Mouse (Mus musculus): ENCODE measurements at regions not wholly inside any gene's neighbourhood (a gene's known extent, or its start where the extent isn't known, plus 50 kb on each side); places are given as distances from the start of the nearest gene placed in this dataset.
"Not testable (repeated sequence)": the region's sequence is repeated elsewhere in the genome, so short reads cannot be mapped to it uniquely, and the experiment has no call there.

DNA sequence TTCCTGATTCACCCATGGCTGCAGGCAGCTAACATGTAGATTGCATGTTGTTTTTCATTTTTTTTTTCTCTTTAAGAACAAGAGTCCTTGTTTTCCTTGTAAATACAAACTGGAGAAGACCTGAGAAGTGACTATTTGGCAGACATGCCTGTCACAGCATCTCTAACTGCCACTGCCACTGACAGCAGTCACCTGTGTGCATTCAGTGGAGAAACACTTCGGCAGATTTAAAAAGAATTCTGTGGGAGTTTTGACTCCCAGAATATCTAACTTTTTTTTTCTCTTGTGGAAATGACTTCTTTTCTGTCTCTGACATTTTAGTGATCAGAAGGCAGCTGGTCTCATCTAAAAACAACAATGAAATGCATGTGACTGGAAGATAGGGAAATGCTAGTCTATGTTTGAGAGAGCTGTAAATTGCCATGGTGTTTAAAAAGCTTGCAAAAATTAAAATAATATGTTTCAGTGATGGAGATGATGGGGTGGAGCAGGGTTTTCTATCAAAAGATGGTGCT, 526.0 kb upstream of the Agtr1b start:
- DNase-seq (ENCODE audit: low spot score in 2 of 2): no peak

DNA sequence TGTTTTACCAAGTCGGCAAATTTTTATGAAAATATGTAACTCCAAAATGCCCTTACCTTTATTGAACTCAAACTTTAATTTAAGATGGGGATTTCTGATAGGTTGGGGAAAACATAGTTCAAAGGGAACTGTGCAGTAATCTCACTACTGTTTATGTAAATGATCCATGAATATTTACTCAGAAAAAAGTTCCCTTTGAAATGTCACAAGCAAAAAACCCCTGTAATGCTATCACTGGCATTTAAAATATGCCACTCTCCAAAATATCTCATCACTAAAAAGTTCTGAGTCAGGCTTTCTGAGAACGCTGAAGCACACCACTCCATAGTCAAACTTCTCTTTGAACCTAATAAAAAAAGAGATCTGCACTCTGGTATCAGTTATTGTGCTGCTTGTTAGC, 497.3 kb upstream of the Agtr1b start:
- no peak for DNase-seq (ENCODE audit: low spot score in 2 of 2)

DNA sequence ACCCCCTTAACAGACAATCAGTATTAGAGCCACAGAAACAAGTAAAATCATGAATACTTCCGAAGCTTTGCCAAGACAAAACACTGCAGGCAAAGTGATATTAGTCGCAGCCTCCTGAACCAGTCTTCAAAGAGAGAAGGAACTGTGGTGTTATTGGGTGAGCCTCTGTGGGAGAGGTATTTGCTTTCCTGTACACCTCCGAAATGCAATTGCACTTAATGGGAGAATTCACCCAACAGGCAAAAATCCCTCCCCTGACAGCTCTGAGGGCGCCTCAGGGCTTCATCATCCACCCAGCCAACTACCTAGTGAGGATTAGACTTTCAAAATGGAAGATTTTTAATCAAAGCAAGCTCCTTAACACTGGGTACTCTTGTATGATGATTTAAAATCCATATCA, 464.1 kb upstream of the Agtr1b start:
- DNase-seq (ENCODE audit: low spot score in 2 of 2): no peak

GRCm38 (mm10) chr3:20829391-20829790, 462.4 kb upstream of the Agtr1b start:
- peak; percentile 8 to 16 for DNase-seq (ENCODE audit: low spot score in 2 of 2)

GRCm38 (mm10) chr3:20828811-20829210, 461.8 kb upstream of the Agtr1b start:
- no peak for DNase-seq (ENCODE audit: low spot score in 2 of 2)

DNA sequence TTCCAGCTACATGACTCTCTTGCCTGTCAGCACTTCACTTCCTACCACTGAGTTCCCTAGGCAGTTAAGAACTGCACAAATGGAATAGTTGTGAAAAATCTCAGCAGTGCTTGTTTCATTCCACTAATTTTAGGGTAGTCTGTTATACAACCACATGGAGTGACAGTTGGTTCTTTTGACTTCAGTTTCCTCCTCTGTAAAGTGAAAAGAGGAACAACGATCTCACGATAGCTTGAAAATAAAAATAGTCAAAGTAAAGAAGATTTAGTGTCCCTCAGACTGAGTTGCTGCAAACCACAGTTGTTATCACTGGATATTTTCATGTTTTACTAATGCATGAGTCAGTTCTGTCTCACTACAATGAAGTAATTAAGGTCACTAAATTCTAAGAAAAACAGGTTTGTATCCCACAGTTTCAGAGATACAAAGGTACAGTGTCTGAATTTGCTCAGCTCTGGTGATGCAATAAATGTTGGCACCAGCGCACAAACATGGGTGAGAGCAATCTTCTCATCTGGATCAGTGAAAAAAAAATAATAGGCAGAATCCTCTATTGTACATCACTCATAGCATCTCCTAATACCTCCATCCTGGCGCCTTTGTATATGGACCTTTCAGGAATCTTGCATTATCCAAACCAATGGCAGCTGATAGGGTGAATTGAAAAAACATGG, 458.8 kb upstream of the Agtr1b start:
- no peak for DNase-seq (ENCODE audit: low spot score in 2 of 2)

- peak; percentile 17 to 40 for DNase-seq (ENCODE audit: low spot score in 2 of 2)
Measured at GRCm38 (mm10) chr3:20822226-20822625, 455.2 kb upstream of the Agtr1b start.

DNA sequence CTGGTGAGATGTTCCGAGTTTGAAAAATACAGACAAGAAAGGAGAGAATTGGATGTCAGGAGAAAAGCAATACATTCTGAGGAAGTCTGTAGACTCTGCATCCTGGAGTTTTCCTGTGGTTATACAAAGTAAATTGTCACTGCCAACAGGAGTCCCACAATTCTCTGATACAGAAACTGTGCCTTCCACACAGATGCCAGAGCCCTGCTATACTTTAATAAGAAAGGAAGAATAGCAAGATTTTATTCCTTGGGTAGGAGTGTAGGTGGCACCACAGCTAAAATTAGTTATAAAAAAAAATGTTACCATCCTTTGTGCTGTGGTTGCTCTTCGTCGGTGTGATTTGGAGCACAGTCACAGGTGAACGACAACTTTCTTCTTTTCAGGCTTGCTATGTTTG, 454.7 kb upstream of the Agtr1b start:
- DNase-seq (ENCODE audit: low spot score in 2 of 2): no peak

GRCm38 (mm10) chr3:20820047-20820446, 453.1 kb upstream of the Agtr1b start:
- DNase-seq (ENCODE audit: low spot score in 2 of 2): no peak

DNA sequence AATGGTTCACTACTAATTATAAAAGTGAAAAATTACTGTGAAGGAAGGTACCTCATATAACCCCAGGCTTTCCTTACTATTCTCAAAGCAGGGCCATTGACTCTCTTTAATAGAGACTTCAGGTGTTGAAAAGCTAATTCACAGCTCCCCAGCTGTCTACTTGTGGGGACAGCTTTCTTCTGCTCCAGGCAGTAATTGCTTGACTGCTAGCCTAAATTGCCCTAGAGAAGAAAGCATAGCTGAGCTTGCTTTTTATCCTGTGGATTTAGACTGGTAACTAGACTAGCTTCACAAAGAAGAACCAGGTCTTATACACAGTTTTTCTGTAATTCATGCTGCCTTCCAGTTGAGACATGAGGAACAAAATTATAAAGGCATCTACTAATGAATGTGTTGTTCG, 452.6 kb upstream of the Agtr1b start:
- DNase-seq (ENCODE audit: low spot score in 2 of 2): no peak

GRCm38 (mm10) chr3:20816613-20817012, 449.6 kb upstream of the Agtr1b start:
- no peak for DNase-seq (ENCODE audit: low spot score in 2 of 2)

GRCm38 (mm10) chr3:20794256-20794655, 427.3 kb upstream of the Agtr1b start:
- peak; percentile 24 to 34 for DNase-seq (ENCODE audit: low spot score in 2 of 2)

GRCm38 (mm10) chr3:20792503-20792902, 425.5 kb upstream of the Agtr1b start:
- DNase-seq (ENCODE audit: low spot score in 2 of 2): peak; percentile 57 to 68

DNA sequence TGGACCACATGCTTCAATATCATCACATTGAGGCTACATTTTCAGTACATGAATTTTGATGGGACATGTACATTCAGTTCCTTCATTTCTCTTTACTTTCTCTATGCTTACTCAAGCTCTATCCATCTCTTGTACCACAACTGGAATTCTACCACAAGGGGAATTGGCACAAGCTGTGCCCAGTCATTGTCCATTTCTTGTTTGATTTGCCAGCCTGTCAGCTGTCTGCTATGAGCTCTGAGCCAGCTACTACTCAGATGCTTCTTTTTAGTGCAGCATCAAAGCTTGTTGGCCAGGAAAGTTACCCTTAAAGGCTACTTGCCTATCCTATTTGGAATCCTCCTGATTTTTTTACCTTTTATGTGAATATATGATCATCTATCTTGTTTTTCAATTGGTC, 410.9 kb upstream of the Agtr1b start:
- no peak for DNase-seq (ENCODE audit: low spot score in 2 of 2)

- DNase-seq (ENCODE audit: low spot score in 2 of 2): no peak
Measured at GRCm38 (mm10) chr3:20776964-20777304, 410.0 kb upstream of the Agtr1b start.

DNA sequence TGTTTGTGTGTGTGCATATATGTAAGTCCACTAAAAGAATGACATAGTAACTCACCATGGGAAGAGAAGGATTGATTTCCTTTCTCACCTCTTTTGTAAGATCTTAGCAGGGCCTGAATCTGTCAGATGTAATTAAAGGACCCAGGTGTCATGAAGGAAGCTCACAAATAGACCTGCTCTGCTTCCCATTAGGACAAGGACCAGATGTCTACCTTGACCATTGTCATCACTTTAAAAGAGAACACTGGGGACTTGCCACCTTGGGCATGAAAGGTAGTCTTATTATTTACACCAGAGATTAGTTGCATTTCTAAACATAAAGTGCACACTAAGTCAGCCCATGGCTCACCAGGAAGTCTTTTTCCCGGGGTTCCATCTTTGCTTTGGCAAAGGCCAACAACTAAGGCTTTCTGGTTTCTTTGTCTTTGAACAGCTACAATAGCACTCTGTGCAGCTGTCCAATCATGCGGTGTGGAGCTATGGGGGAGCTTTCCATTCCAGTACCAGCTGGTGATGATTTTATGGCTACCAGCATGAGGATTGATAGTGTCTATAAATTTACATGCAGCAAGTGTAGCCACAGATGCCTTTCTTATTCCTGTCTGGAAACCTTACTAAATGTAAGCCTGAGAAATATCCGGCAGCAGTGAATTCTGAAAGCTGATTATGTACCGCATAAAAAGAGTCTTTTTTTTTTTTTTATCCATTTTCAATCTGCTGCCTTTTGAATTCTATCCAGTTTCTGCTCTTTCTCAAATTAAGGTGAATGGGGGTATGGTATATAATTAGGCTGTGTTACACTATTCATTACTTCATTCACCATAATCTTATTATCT, 409.4 kb upstream of the Agtr1b start:
- no peak for DNase-seq (ENCODE audit: low spot score in 2 of 2)

DNA sequence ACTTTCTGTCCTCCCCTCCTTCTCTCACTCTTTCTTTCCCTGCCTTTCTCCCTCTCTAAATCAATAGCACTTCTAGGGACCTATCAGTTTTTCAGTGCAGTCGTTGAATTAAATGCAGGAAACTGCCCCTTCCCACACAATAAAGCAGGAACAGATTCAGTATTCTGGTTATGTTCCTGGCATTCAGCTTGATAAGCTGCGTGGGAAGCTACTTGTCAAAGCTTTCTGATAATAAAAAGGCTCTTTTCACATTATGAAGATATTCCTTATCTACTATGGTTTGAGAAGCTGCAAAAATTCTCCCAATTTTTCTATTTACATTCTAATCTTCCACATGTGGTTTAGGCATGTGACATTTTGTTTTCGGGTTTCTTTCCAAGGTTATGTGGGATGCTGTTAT, 367.3 kb upstream of the Agtr1b start:
- no peak for DNase-seq (ENCODE audit: low spot score in 2 of 2)

DNA sequence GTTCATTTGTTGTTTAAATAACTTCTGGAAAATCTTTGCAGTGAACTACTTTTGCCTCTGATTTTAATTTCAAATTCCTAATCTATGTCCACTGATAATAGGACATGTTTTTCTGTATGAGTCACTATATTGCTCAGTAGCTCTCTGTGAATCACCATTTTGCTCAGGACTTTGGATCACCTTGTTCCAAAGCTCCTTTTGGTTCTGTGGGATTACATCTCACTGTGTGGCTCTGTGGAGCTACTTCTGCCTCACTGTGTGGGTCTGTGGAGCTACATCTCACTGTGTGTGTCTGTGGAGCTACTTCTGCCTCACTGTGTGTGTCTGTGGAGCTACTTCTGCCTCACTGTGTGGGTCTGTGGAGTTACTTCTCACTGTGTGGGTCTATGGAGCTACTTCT, 365.0 kb upstream of the Agtr1b start:
- DNase-seq (ENCODE audit: low spot score in 2 of 2): no peak

GRCm38 (mm10) chr3:20730481-20730880, 363.5 kb upstream of the Agtr1b start:
- DNase-seq (ENCODE audit: low spot score in 2 of 2): no peak

- DNase-seq (ENCODE audit: low spot score in 2 of 2): not testable (repeated sequence)
Measured at GRCm38 (mm10) chr3:20729776-20730175, 362.8 kb upstream of the Agtr1b start.

GRCm38 (mm10) chr3:20714671-20715070, 347.7 kb upstream of the Agtr1b start:
- DNase-seq (ENCODE audit: low spot score in 2 of 2): no peak

DNA sequence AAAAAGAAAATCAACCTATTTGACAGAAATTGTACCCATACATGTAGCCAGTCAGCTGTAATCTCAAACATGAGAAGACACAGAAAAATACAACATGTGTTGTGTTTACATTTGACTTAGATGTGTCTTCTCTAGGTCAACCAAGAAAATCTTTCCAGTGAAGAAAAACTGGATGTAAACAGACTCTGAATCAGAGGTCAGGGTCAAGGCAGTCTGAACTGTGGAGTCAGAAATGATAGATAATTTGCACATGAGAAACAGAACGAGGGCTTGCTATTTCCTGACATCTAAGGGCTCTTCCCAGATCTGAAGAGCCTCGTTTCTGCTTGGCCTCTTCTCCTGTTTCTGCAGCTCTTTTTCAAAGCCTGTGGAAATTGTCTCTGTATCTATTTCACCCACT, 342.7 kb upstream of the Agtr1b start:
- no peak for DNase-seq (ENCODE audit: low spot score in 2 of 2)

DNA sequence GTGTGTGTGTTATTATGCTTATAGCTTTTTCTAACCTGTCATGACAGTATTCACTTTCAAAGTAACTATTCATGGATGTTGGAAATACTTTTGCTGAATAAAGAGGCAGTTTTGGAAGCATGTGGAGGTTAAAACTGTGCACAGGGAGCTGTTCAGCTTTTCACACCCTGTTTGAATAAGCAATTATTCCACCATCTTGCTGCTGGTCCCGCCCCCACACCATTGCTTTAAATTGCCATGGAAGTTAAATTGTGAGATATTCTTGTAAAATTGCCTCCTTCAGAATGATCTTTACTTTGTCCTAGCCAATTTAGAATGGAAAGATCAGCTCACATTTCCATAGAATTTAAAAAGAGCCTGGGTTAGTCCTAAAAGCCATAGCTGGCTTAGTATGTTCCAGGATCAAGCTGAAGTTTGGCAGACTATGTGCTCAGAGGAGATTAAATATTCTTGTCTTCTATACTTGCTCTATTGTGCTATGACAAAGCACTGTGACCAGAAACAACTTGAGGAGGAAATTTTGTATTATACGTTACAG, 328.4 kb upstream of the Agtr1b start:
- DNase-seq (ENCODE audit: low spot score in 2 of 2): no peak
